Mouse (Mus musculus): ENCODE results near the gene Ipo9. TPM values are rescaled to one million over a fixed set of nuclear protein-coding genes. Genes with fewer than 3 reads are reported as not detected.

Gene Ipo9
- polyA plus RNA-seq, 1 experiment: 174 TPM

GRCm38 (mm10) chr1:135363446-135363845 lies 66.9 kb downstream of the Ipo9 start:
- no peak for TF ChIP-seq POLR2A (IDR thresholded peaks at IDR 0.05; ENCODE audit: low read depth, low read length)
- no peak for TF ChIP-seq CTCF (IDR thresholded peaks at IDR 0.05; ENCODE audit: borderline replicate concordance, insufficient read depth, low read length)
- H3K27ac ChIP-seq (ENCODE audit: insufficient read depth, low read length): peak overlapping the region; percentile 19
- H3K4me3 ChIP-seq (ENCODE audit: insufficient read depth, low read length): no peak overlapping the region
- H3K4me1 ChIP-seq (ENCODE audit: control insufficient read depth, insufficient read depth, low read length): peaks cover 17% of the 10 kb centered on the region; the same call in 1 of the 2 replicates

GRCm38 (mm10) chr1:135362115-135362514 lies 68.2 kb downstream of the Ipo9 start:
- no peak overlapping the region for H3K27ac ChIP-seq (ENCODE audit: insufficient read depth, low read length)
- no peak for TF ChIP-seq POLR2A (IDR thresholded peaks at IDR 0.05; ENCODE audit: low read depth, low read length)
- no peak for TF ChIP-seq CTCF (IDR thresholded peaks at IDR 0.05; ENCODE audit: borderline replicate concordance, insufficient read depth, low read length)
- peaks cover 13% of the 10 kb centered on the region; the same call in 1 of the 2 replicates for H3K4me1 ChIP-seq (ENCODE audit: control insufficient read depth, insufficient read depth, low read length)
- H3K4me3 ChIP-seq (ENCODE audit: insufficient read depth, low read length): no peak overlapping the region

DNA sequence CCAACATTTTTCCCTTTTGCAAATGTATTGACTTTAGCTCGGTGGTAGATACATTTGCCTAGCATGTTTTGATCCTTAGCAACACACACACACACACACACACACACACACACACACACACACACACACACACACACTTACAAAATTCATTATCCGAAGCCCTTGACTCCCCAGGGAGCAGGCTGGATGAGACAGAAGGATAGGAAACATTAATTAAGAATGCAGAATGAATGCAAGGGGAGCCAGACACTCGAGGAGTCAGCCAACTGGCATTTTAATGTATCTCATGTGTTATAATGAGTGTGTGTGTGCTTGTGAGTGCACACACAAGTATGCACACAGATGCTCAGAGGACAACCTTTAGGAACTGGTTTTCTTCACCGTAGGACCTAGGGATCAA lies 68.8 kb downstream of the Ipo9 start:
- Histone ChIP-seq H3K27ac (ENCODE audit: insufficient read depth, low read length) (no peak overlapping the region), H3K4me3 (ENCODE audit: insufficient read depth, low read length) (no peak overlapping the region), H3K4me1 (ENCODE audit: control insufficient read depth, insufficient read depth, low read length) (peaks cover 13% of the 10 kb centered on the region; the same call in 1 of the 2 replicates)
- TF ChIP-seq POLR2A (IDR thresholded peaks at IDR 0.05; ENCODE audit: low read depth, low read length) (no peak), CTCF (IDR thresholded peaks at IDR 0.05; ENCODE audit: borderline replicate concordance, insufficient read depth, low read length) (no peak)

DNA sequence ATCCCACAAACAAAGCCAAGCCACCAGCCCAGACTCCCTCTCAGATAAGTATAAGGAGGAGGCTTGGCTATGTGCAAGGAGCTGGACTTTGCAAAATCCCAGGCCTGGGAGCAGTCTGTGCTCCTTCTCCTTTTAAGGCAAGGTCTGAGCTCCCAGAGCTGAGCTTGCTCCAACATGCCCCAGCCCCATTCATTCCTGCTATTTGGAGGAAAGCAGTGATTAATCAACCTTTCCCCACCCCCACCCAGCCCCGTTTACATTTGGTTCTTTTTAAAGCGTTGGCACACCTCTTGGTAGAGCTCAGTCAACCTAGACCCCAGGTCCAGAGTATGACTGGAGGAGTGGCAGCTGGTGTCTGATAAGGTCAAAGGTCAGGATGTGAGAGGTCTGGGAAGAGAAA lies 71.2 kb downstream of the Ipo9 start:
- peaks cover 8% of the 10 kb centered on the region; the same call in 1 of the 2 replicates for H3K4me1 ChIP-seq (ENCODE audit: control insufficient read depth, insufficient read depth, low read length)
- no peak for TF ChIP-seq CTCF (IDR thresholded peaks at IDR 0.05; ENCODE audit: borderline replicate concordance, insufficient read depth, low read length)
- peak; percentile 29; the same call in 1 of the 2 replicates for TF ChIP-seq POLR2A (IDR thresholded peaks at IDR 0.05; ENCODE audit: low read depth, low read length)
- H3K4me3 ChIP-seq (ENCODE audit: insufficient read depth, low read length): no peak overlapping the region
- peak overlapping the region; percentile 97 for H3K27ac ChIP-seq (ENCODE audit: insufficient read depth, low read length)

GRCm38 (mm10) chr1:135351953-135352352 lies 78.3 kb downstream of the Ipo9 start:
- peak overlapping the region; percentile 48 for H3K27ac ChIP-seq (ENCODE audit: insufficient read depth, low read length)
- H3K4me3 ChIP-seq (ENCODE audit: insufficient read depth, low read length): no peak overlapping the region
- TF ChIP-seq POLR2A (IDR thresholded peaks at IDR 0.05; ENCODE audit: low read depth, low read length): no peak
- no peak for TF ChIP-seq CTCF (IDR thresholded peaks at IDR 0.05; ENCODE audit: borderline replicate concordance, insufficient read depth, low read length)
- peaks cover 10% of the 10 kb centered on the region for H3K4me1 ChIP-seq (ENCODE audit: control insufficient read depth, insufficient read depth, low read length)

- peak overlapping the region; percentile 95 for H3K27ac ChIP-seq (ENCODE audit: insufficient read depth, low read length)
- H3K4me1 ChIP-seq (ENCODE audit: control insufficient read depth, insufficient read depth, low read length): peaks cover 17% of the 10 kb centered on the region
- H3K4me3 ChIP-seq (ENCODE audit: insufficient read depth, low read length): no peak overlapping the region
- TF ChIP-seq POLR2A (IDR thresholded peaks at IDR 0.05; ENCODE audit: low read depth, low read length) (no peak), CTCF (IDR thresholded peaks at IDR 0.05; ENCODE audit: borderline replicate concordance, insufficient read depth, low read length) (no peak)
Measured at GRCm38 (mm10) chr1:135347498-135348169, 82.7 kb downstream of the Ipo9 start.

DNA sequence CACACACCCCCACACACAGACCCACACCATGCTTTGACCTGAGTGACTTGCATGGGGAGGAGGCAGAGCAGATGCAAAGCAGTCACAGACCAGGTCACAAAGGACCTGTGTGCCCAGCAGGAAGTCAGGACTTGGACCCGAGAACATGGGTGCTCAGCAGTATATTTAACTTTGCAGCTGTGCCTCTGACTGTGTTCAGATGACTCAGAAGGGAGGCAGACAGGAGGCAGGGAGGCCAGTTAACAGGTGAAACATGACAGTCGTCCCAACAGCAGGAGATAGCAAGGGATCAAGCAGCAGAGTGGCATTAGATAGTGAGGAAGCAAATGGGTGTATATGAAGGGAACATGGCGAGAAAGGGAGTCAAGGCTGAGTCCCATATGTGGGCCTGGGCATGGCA lies 83.4 kb downstream of the Ipo9 start:
- Histone ChIP-seq H3K27ac (ENCODE audit: insufficient read depth, low read length) (peak overlapping the region; percentile 95), H3K4me3 (ENCODE audit: insufficient read depth, low read length) (no peak overlapping the region), H3K4me1 (ENCODE audit: control insufficient read depth, insufficient read depth, low read length) (peaks cover 20% of the 10 kb centered on the region)
- TF ChIP-seq CTCF (IDR thresholded peaks at IDR 0.05; ENCODE audit: borderline replicate concordance, insufficient read depth, low read length): no peak

GRCm38 (mm10) chr1:135344026-135344425 lies 86.3 kb downstream of the Ipo9 start:
- no peak overlapping the region for H3K27ac ChIP-seq (ENCODE audit: insufficient read depth, low read length)
- H3K4me1 ChIP-seq (ENCODE audit: control insufficient read depth, insufficient read depth, low read length): peaks cover 24% of the 10 kb centered on the region
- no peak for TF ChIP-seq POLR2A (IDR thresholded peaks at IDR 0.05; ENCODE audit: low read depth, low read length)
- no peak for TF ChIP-seq CTCF (IDR thresholded peaks at IDR 0.05; ENCODE audit: borderline replicate concordance, insufficient read depth, low read length)
- no peak overlapping the region for H3K4me3 ChIP-seq (ENCODE audit: insufficient read depth, low read length)

DNA sequence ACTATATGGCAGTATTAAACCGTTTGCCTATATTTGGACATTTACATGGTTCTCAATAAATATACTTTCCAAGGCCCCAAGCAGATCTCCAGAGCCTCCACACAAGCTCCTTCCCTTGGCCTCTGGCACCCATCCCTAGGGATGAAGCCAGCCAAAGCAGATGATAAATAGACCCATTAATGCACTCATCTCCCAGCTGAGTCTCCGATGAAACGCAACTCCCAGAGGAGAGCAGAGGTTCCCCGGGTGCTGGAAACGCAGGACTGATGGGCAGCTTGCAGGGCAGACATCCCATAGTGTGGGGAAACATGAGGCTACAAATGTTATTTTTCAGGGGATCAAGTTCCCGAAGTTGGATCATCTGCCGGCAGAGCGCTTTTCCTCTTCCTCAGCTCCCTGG lies 88.4 kb downstream of the Ipo9 start:
- peaks cover 14% of the 10 kb centered on the region for H3K4me1 ChIP-seq (ENCODE audit: control insufficient read depth, insufficient read depth, low read length)
- no peak overlapping the region for H3K4me3 ChIP-seq (ENCODE audit: insufficient read depth, low read length)
- H3K27ac ChIP-seq (ENCODE audit: insufficient read depth, low read length): peak overlapping the region; percentile 51
- TF ChIP-seq CTCF (IDR thresholded peaks at IDR 0.05; ENCODE audit: borderline replicate concordance, insufficient read depth, low read length): no peak
- TF ChIP-seq POLR2A (IDR thresholded peaks at IDR 0.05; ENCODE audit: low read depth, low read length): no peak

Other genes with a start within 250 kb of the Ipo9 start
- gene Elf3, start 171.9 kb downstream of the Ipo9 start, polyA plus RNA-seq (2011; ENCODE audit: insufficient read length, low read depth, missing spikeins): not detected in 2 replicates
- 49.3 and 58.6 TPM in 2 replicates for gene Rnpep, start 146.4 kb downstream of the Ipo9 start, polyA plus RNA-seq (2011; ENCODE audit: insufficient read length, low read depth, missing spikeins)
- gene Timm17a, start 116.7 kb downstream of the Ipo9 start, polyA plus RNA-seq (2011; ENCODE audit: insufficient read length, low read depth, missing spikeins): 108 and 181 TPM in 2 replicates
- gene Lmod1, start 105.7 kb downstream of the Ipo9 start, polyA plus RNA-seq (2011; ENCODE audit: insufficient read length, low read depth, missing spikeins): 47.9 and 79.9 TPM in 2 replicates
- 82.8 and 101 TPM in 2 replicates for gene Shisa4, start 55.3 kb downstream of the Ipo9 start, polyA plus RNA-seq (2011; ENCODE audit: insufficient read length, low read depth, missing spikeins)
- gene Nav1, start 176.8 kb upstream of the Ipo9 start, polyA plus RNA-seq (2011; ENCODE audit: insufficient read length, low read depth, missing spikeins): 22.5 and 22.6 TPM in 2 replicates

Data from embryonic fibroblast, embryonic 13.5 days (primary cell).